Mouse (Mus musculus) inflammation-experienced regulatory T-cells, adult 6 months (primary cell): ENCODE data around the gene Fam171a2. TPM values are rescaled to one million over a fixed set of nuclear protein-coding genes. Genes with fewer than 3 reads are reported as not detected.

Experiments used
- ATAC-seq: one replicate; pipeline ENCODE4 v1.8.0; 2017
- polyA plus RNA-seq, 3 experiments: library from polyadenylated mRNA; unstranded; fragments of 100-300 nt; shearing (Covaris generic); gene quantifications; one replicate each; pipeline ENCODE4 v1.2.1; 2017

The Fam171a2 gene
- not detected for polyA plus RNA-seq

- ATAC-seq = peak; percentile 61
Observed at GRCm38 (mm10) chr11:102447497-102447896, at the start of gene Fam171a2. Gene Fam171a2, minus strand, starts transcription at chr11:102447682.

GRCm38 (mm10) chr11:102496732-102497131 lies 49.2 kb upstream of the Fam171a2 start:
- ATAC-seq = peak; percentile 76

GRCm38 (mm10) chr11:102496206-102496605 lies 48.7 kb upstream of the Fam171a2 start:
- ATAC-seq = no peak

- no peak for ATAC-seq
Observed at GRCm38 (mm10) chr11:102495742-102496141, 48.3 kb upstream of the Fam171a2 start.

DNA sequence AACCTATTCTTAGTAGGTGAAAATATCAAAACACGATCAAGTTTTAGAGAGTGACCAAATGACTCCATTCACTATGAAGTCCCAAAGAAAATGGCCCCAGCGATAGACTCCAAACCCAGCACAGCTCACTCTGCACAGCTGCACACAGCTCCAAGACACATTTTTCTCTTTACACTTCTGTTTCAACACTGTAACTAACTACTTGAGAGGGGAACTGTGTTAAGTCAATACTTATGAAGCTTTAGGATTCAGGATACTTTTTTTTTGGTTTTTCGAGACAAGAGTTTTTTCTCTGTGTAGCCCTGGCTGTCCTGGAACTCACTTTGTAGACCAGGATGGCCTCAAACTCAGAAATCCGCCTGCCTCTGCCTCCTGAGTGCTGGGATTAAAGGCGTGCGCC lies 47.6 kb upstream of the Fam171a2 start:
- ATAC-seq = no peak

DNA sequence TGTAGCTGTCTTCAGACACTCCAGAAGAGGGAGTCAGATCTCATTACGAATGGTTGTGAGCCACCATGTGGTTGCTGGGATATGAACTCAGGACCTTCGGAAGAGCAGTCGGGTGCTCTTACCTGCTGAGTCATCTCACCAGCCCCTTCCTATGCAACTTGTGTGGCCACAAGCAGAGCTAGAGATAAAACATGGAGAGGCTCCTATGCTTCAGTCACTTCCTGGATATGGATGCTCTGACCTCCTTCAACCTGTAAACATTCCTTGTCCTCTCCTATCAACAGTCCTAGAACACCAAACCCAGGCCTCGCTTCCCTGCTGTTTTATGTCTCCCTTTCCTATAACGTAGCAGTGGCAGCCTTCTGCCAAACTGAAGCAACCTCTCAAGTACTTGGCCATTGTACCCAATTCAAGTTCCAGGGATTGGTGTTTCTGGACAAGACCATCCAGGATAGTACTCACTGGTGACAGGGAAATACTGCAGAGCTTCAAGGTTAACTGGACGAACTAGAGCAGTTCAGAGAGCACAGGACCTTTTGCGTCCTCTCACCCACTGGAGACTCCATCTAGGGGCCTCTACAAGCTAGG lies 46.7 kb upstream of the Fam171a2 start:
- ATAC-seq = no peak

DNA sequence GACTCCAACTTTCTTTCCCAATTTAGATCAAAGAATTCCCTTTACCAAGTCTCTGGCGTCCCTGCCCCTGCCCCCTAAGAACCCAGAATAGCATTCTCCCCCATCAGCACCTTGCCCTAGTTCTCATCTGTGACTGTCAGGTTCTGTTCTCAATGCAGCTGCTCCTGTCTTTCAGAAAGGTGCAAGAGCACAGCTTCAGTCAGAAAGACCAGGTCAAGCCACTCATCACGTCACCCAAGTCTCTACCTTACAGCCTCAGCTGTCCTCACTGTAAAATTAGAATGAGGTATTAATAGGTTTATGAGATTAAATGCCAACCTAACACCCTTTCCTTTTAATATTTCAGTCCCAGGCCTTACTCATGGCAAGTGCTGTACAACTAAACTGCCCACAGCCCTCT lies 45.8 kb upstream of the Fam171a2 start:
- no peak for ATAC-seq

DNA sequence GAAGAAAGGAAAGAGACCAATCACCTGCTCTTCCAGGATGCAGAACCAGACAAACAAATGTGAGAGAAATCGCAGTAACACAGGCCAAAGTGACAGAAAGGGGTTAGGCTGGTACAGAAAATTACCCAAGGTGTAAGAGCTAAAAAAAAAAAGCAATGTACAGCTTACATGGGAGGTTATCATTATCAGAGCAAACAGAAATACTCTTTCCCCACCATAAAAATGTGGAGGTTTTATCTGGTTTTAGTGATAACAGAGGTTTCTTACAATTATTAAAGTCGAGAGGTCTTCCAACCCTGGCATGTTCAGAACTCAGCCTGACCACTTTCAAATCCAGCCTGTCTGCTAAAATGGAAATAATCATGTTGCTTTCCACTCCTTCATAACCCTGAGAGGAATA lies 40.4 kb upstream of the Fam171a2 start:
- no peak for ATAC-seq

GRCm38 (mm10) chr11:102486733-102487386 lies 39.4 kb upstream of the Fam171a2 start:
- no peak for ATAC-seq

DNA sequence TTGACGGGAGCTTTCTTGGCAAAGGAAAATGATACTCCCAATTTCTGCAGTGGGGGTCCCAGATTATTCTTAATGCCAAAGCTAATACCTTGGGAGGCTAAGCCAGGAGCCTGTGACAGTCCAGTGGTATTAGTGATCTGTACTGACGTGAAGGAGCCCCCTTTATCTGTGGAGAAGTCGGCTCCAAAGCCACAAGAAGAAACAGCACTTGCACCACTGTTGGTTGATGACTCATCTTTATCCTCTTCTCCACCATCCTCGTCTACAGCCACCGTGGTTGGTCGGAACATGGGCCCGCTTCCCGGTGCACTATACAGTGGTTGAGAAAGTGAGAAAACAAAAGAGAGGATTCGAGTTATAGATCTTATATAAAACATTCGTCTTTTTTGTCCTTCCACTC lies 34.3 kb upstream of the Fam171a2 start:
- no peak for ATAC-seq

DNA sequence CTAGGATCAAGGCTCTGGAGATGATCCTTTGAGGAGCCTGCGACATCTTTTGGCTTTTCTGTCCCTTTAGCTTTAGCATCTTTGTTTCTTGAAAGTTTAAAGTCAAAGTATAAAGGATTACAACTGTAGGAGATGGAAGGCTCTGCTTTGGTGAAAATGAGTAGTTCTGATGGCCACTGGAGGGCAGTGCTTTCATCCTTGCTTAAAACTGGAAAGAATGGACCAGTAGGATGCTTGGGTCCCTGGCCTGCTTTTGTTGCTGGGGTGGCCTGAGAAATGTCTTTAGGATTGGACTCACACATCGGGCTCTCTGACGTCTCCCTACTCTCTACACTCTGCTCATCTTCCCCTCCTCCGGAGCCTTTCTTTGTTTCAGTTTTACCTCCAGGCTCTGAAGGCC lies 33.4 kb upstream of the Fam171a2 start:
- ATAC-seq = no peak

GRCm38 (mm10) chr11:102480111-102480510 lies 32.6 kb upstream of the Fam171a2 start:
- no peak for ATAC-seq

GRCm38 (mm10) chr11:102479581-102479980 lies 32.1 kb upstream of the Fam171a2 start:
- ATAC-seq = no peak

DNA sequence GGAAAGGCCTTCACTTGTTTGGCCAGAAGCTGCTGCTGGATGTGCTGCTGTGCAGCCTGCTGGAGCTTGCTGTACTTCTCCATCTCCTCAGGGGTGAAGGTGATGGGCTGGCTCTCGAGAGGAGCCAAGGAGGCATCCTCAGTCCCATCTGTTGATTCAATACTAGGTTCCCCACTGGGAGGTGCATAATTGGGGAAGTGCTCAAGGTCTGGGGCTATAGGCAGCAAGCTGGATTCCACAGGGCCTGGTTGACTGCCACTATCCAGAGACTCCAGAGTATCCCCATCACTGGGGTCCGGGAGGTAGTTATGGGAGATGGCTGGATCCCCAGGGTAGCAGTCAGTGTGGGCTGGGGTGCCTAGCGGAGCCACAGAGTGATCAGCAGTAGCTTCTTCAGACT lies 31.2 kb upstream of the Fam171a2 start:
- no peak for ATAC-seq

- no peak for ATAC-seq
Observed at GRCm38 (mm10) chr11:102475027-102475426, 27.5 kb upstream of the Fam171a2 start.

- no peak for ATAC-seq
Observed at GRCm38 (mm10) chr11:102469648-102470357, 22.3 kb upstream of the Fam171a2 start, which contains the start of gene Itga2b. Gene Itga2b, minus strand, starts transcription at chr11:102470122.

DNA sequence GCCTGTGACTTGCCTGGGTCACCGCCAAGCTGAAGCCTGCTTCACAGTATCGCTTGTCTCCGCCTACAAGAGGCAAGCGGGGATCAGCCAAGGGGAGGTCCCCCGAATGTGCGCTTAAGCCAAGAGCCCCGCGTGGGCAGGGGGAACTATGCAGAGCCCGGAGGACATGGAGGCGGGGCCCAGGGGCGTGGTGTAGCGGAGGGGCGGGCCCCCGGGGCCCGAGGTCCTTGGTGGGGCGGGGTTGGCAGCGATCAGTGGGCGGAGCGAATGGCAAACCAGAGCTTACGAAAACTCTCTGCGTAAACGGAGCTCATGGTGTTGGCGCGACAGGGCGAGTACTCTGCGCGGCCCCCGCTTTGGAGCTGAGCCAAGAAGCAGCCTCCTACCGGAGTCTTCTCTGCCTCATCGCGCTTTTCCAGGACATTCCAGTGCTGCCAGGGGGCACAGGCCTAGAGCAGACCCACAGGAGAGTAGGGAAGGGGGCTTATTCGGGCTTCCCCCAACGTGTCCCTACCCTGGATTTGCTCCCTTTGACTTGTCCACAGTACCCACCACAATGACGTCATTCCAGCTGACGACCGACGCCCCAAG lies 19.7 kb upstream of the Fam171a2 start:
- ATAC-seq = peak; percentile 94

DNA sequence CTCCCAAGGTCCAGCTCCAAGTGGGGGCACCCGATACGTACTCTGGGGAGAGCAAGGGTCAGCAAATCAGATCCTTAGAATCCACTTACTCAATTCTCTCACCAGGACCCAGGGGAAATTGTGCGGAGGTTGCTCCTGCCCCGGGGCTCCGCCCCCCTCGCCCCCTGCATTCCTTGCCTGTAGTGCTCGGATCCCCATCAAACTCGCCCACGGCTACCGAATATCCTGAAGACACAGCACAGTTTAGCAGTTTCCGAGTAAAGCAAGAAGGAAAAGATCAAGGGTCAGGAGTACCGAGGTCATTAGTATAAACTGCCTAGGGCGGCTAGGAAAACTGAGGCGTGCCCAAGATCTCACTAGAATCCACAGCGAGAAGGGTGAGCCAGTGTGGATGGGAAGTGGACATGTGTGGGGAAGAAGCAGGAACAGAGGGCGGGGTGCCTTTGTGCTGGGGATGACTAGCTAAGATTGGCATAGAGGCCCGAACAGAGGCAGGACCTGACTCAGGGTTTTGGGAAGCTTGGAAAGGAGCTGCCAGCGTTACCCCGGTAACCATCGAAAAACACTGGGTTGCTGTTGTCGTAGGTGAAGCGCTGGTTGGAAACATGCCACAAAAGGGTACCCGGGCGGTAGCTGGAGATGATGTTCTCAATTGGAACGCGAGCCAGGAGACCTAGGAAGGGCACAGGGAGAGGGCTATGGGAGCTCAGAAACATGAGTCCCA lies 18.4 kb upstream of the Fam171a2 start:
- no peak for ATAC-seq

DNA sequence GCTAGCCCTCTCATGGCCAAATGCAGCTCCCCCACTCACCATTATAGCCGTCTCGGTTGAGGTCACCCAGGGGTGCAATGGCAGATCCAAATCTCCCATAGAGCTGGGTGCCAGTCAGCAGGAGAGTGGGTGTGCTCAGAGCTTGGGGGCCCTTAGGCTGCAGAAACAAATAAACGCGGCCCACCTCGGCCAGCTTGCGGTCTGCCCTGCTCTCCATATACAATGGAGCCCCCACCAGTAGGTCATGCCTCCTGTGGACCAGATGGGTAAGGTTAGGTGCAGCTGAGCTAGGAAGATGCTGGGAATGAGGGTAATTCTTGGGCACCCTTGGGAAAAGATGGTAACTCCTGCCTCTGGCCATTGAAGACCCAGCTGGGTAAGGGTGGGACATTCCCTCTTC lies 17.4 kb upstream of the Fam171a2 start:
- no peak for ATAC-seq

GRCm38 (mm10) chr11:102461764-102462163 lies 14.3 kb upstream of the Fam171a2 start:
- ATAC-seq = no peak

- ATAC-seq = no peak
Observed at GRCm38 (mm10) chr11:102460541-102460940, 13.1 kb upstream of the Fam171a2 start.

GRCm38 (mm10) chr11:102455740-102456396 lies 8.4 kb upstream of the Fam171a2 start:
- no peak for ATAC-seq
